Mouse (Mus musculus): Measurements from ENCODE around the gene Abcd3. TPM values are rescaled to one million over a fixed set of nuclear protein-coding genes. Genes with fewer than 3 reads are reported as not detected.

Abcd3 gene
- polyA plus RNA-seq, 1 experiment from 2014 or later, result 115 TPM

GRCm38 (mm10) chr3:121739489-121740213 lies 75.5 kb downstream of the Abcd3 start:
- no peaks in the 10 kb centered on the region for H3K27me3 ChIP-seq
- TF ChIP-seq CTCF (IDR thresholded peaks at IDR 0.05), result no peak
- ATAC-seq (no peak), DNase-seq (ENCODE audit: low read depth, low spot score) (no peak)
- in situ Hi-C loops (cut with MboI; ENCODE audit: low pct_unique_long_range_greater_than_20kb), result loop anchor here (5.0 to 25.0 kb wide), 2 partner anchors 432 to 577 kb away; partner anchors contain the start of gene Rwdd3
- CTCF ChIA-PET, result interaction anchor here (1.4 to 9.0 kb wide), 3 partner anchors 104 to 202 kb away, joined by 6 to 109 read pairs (median 73); no protein-coding TSS in a partner anchor
- POLR2A ChIA-PET, result no interaction called here

GRCm38 (mm10) chr3:121738742-121739342 lies 76.3 kb downstream of the Abcd3 start:
- ChIA-PET CTCF (interaction anchor here (1.4 to 9.0 kb wide), 5 partner anchors 103 to 201 kb away, joined by 6 to 109 read pairs (median 40); no protein-coding TSS in a partner anchor), POLR2A (no interaction called here)
- in situ Hi-C loops (cut with MboI; ENCODE audit: low pct_unique_long_range_greater_than_20kb), result loop anchor here (5.0 to 25.0 kb wide), 2 partner anchors 432 to 577 kb away; partner anchors contain the start of gene Rwdd3
- DNase-seq (ENCODE audit: low read depth, low spot score) (no peak), ATAC-seq (no peak)
- no peak for TF ChIP-seq CTCF (IDR thresholded peaks at IDR 0.05)
- H3K27me3 ChIP-seq, result no peaks in the 10 kb centered on the region

GRCm38 (mm10) chr3:121737901-121738300 lies 77.2 kb downstream of the Abcd3 start:
- ATAC-seq (no peak), DNase-seq (ENCODE audit: low read depth, low spot score) (no peak)
- TF ChIP-seq CTCF (IDR thresholded peaks at IDR 0.05), result no peak
- in situ Hi-C loops (cut with MboI; ENCODE audit: low pct_unique_long_range_greater_than_20kb), result loop anchor here (5.0 to 25.0 kb wide), 2 partner anchors 431 to 576 kb away; partner anchors contain the start of gene Rwdd3
- ChIA-PET POLR2A (no interaction called here), CTCF (interaction anchor here (0.8 to 9.0 kb wide), 24 partner anchors 12 to 428 kb away, joined by 3 to 109 read pairs (median 12); partner anchors contain the start of gene F3)
- H3K27me3 ChIP-seq, result no peaks in the 10 kb centered on the region

GRCm38 (mm10) chr3:121737453-121737852 lies 77.6 kb downstream of the Abcd3 start:
- CTCF ChIA-PET, result interaction anchor here (0.8 to 9.0 kb wide), 35 partner anchors 12 to 428 kb away, joined by 3 to 109 read pairs (median 10); partner anchors contain the start of gene F3
- no peaks in the 10 kb centered on the region for H3K27me3 ChIP-seq
- TF ChIP-seq CTCF (IDR thresholded peaks at IDR 0.05), result peak; percentile 53
- DNase-seq (ENCODE audit: low read depth, low spot score) (no peak), ATAC-seq (no peak)
- in situ Hi-C loops (cut with MboI; ENCODE audit: low pct_unique_long_range_greater_than_20kb), result loop anchor here (5.0 to 25.0 kb wide), 2 partner anchors 430 to 575 kb away; partner anchors contain the start of gene Rwdd3
- POLR2A ChIA-PET, result interaction anchor here (1.0 to 1.8 kb wide), 4 partner anchors 18 to 190 kb away, joined by 3 to 6 read pairs (median 4); no protein-coding TSS in a partner anchor

- in situ Hi-C loops (cut with MboI; ENCODE audit: low pct_unique_long_range_greater_than_20kb), result loop anchor here (5.0 to 25.0 kb wide), 2 partner anchors 429 to 574 kb away; partner anchors contain the start of gene Rwdd3
- POLR2A ChIA-PET, result interaction anchor here (0.5 to 1.8 kb wide), 13 partner anchors 9 to 189 kb away, joined by 3 to 10 read pairs (median 3); partner anchors contain the start of gene F3
- CTCF ChIA-PET, result interaction anchor here (0.7 to 9.0 kb wide), 47 partner anchors 11 to 427 kb away, joined by 3 to 109 read pairs (median 8); partner anchors contain the start of gene F3
- peak; percentile 33 for ATAC-seq
- no peaks in the 10 kb centered on the region for H3K27me3 ChIP-seq
- peak; percentile 94 for TF ChIP-seq CTCF (IDR thresholded peaks at IDR 0.05)
- no peak for DNase-seq (ENCODE audit: low read depth, low spot score)
Measured at GRCm38 (mm10) chr3:121736025-121736744, 78.9 kb downstream of the Abcd3 start.

- H3K27me3 ChIP-seq, result no peaks in the 10 kb centered on the region
- in situ Hi-C loops (cut with MboI; ENCODE audit: low pct_unique_long_range_greater_than_20kb), result loop anchor here (5.0 to 25.0 kb wide), 2 partner anchors 428 to 573 kb away; partner anchors contain the start of gene Rwdd3
- ATAC-seq (no peak), DNase-seq (ENCODE audit: low read depth, low spot score) (no peak)
- ChIA-PET POLR2A (interaction anchor here (0.5 to 1.8 kb wide), 8 partner anchors 8 to 100 kb away, joined by 3 to 10 read pairs (median 4); partner anchors contain the start of gene F3), CTCF (interaction anchor here (0.8 to 9.0 kb wide), 25 partner anchors 10 to 426 kb away, joined by 3 to 109 read pairs (median 11); partner anchors contain the start of gene F3)
- TF ChIP-seq CTCF (IDR thresholded peaks at IDR 0.05), result no peak
Measured at GRCm38 (mm10) chr3:121735542-121735941, 79.6 kb downstream of the Abcd3 start.

GRCm38 (mm10) chr3:121729678-121730077 lies 85.4 kb downstream of the Abcd3 start:
- POLR2A ChIA-PET, result interaction anchor here (0.6 to 0.7 kb wide), 4 partner anchors 115 to 1178 kb away, joined by 3 to 4 read pairs (median 4); no protein-coding TSS in a partner anchor

GRCm38 (mm10) chr3:121725651-121726050 lies 89.5 kb downstream of the Abcd3 start:
- TF ChIP-seq CTCF (IDR thresholded peaks at IDR 0.05), result no peak
- POLR2A ChIA-PET, result interaction anchor here (0.8 to 3.1 kb wide), 12 partner anchors 10 to 123 kb away, joined by 3 to 15 read pairs (median 5); no protein-coding TSS in a partner anchor
- in situ Hi-C loops (cut with MboI; ENCODE audit: low pct_unique_long_range_greater_than_20kb), result loop anchor here (5.0 to 25.0 kb wide), 2 partner anchors 173 to 563 kb away; partner anchors contain the start of gene Rwdd3
- CTCF ChIA-PET, result interaction anchor here (0.8 to 5.6 kb wide), 25 partner anchors 7 to 199 kb away, joined by 3 to 91 read pairs (median 4); no protein-coding TSS in a partner anchor
- DNase-seq (ENCODE audit: low read depth, low spot score) (no peak), ATAC-seq (no peak)
- H3K27me3 ChIP-seq, result no peaks in the 10 kb centered on the region

More at GRCm38 (mm10) chr3:121729678-121730077, 85.4 kb downstream of the Abcd3 start:
- ATAC-seq (no peak), DNase-seq (ENCODE audit: low read depth, low spot score) (no peak)
- CTCF ChIA-PET, result no interaction called here
- in situ Hi-C loops (cut with MboI; ENCODE audit: low pct_unique_long_range_greater_than_20kb), result loop anchor here (5.0 to 25.0 kb wide), 2 partner anchors 177 to 567 kb away; partner anchors contain the start of gene Rwdd3
- TF ChIP-seq CTCF (IDR thresholded peaks at IDR 0.05), result no peak
- no peaks in the 10 kb centered on the region for H3K27me3 ChIP-seq

GRCm38 (mm10) chr3:121724553-121724952 lies 90.5 kb downstream of the Abcd3 start:
- DNase-seq (ENCODE audit: low read depth, low spot score) (no peak), ATAC-seq (no peak)
- POLR2A ChIA-PET, result interaction anchor here (0.7 to 3.1 kb wide), 20 partner anchors 11 to 837 kb away, joined by 3 to 15 read pairs (median 5); no protein-coding TSS in a partner anchor
- no peaks in the 10 kb centered on the region for H3K27me3 ChIP-seq
- CTCF ChIA-PET, result interaction anchor here (0.8 to 5.6 kb wide), 16 partner anchors 8 to 188 kb away, joined by 3 to 91 read pairs (median 6); no protein-coding TSS in a partner anchor
- no peak for TF ChIP-seq CTCF (IDR thresholded peaks at IDR 0.05)
- in situ Hi-C loops (cut with MboI; ENCODE audit: low pct_unique_long_range_greater_than_20kb), result loop anchor here (5.0 kb wide), 2 partner anchors 37 to 72 kb away; no protein-coding TSS in a partner anchor

Measured in Patski (cell line).